Mouse (Mus musculus): ENCODE data around the gene Uba2. TPM values are rescaled to one million over a fixed set of nuclear protein-coding genes. Genes with fewer than 3 reads are reported as not detected.
A peak's percentile ranks its signal among the peaks of the same experiment; 100 is the strongest.

Gene Uba2
- polyA plus RNA-seq, 1 experiment from 2014 or later = 187 TPM

DNA sequence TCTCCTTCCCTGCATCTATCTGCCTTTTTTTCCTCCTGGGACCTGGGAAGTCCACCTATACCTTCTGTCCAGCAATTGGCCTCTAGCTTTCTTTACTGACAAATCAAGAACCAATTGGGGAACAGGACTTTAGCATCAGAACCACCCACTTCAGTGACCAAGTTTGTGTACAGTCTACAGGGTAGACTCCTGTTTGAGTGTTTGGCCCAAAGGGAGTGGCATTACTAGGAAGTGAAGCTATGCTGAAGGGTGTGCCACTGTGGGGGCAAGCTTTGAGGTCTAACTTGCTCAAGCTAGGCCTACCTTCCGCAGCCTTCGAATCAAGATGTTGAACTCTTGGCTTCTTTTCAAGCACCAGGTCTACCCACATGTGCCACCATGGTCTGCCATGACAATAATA lies 31.4 kb upstream of the Uba2 start:
- 95% methylated on average over 2 of the region's 2 CpGs for WGBS
- Histone ChIP-seq H3K4me3 (ENCODE audit: low read depth, low read length) (no peak overlapping the region), H3K4me2 (ENCODE audit: low read length) (no peak overlapping the region), H3K27me3 (replicated peaks; ENCODE audit: control insufficient read depth, insufficient read depth, low read length) (no peaks in the 10 kb centered on the region), H3K9ac (ENCODE audit: low read length) (no peak overlapping the region), H3K9me3 (ENCODE audit: control insufficient read depth, low read length) (no peaks in the 10 kb centered on the region), H3K36me3 (ENCODE audit: control insufficient read depth, insufficient read depth, low read length) (peaks cover 53% of the 10 kb centered on the region), H3K27ac (ENCODE audit: low read depth) (no peak overlapping the region), H3K4me1 (replicated peaks; ENCODE audit: control insufficient read depth, insufficient read depth, low read length) (no peaks in the 10 kb centered on the region)
- no peak for DNase-seq (ENCODE audit: low spot score)
- no peak for ATAC-seq (replicated peaks; ENCODE audit: low FRiP score, low TSS enrichment, low read depth)

DNA sequence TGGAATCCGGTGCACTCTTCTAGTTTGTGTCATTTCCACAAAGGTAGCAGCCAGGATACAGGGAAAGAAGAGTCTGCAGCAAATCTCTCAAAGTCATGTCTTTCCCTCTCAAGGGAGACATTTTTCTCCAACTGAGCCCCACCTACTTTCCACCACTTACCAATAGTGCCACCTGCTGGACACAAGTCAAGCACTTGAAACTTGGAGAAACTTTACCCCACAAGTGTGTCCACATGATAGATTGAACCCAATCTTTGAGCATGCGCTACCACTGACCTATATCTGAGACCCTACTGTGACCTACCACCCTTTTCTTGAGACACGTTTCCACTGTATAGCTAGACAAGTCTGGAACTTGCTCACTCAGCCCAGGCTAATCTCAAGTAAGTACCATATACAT lies 28.9 kb upstream of the Uba2 start:
- peaks cover 36% of the 10 kb centered on the region for H3K36me3 ChIP-seq (ENCODE audit: control insufficient read depth, insufficient read depth, low read length)
- H3K4me3 ChIP-seq (ENCODE audit: low read depth, low read length) = no peak overlapping the region
- no peaks in the 10 kb centered on the region; the same call in 1 of the 2 replicates for H3K4me1 ChIP-seq (replicated peaks; ENCODE audit: control insufficient read depth, insufficient read depth, low read length)
- H3K9me3 ChIP-seq (ENCODE audit: control insufficient read depth, low read length) = no peaks in the 10 kb centered on the region
- ATAC-seq (replicated peaks; ENCODE audit: low FRiP score, low TSS enrichment, low read depth) (no peak), DNase-seq (ENCODE audit: low spot score) (no peak)
- no peaks in the 10 kb centered on the region for H3K27me3 ChIP-seq (replicated peaks; ENCODE audit: control insufficient read depth, insufficient read depth, low read length)
- WGBS = 43% methylated on average over 3 of the region's 3 CpGs
- H3K9ac ChIP-seq (ENCODE audit: low read length) = no peak overlapping the region
- H3K4me2 ChIP-seq (ENCODE audit: low read length) = no peak overlapping the region
- no peak overlapping the region for H3K27ac ChIP-seq (ENCODE audit: low read depth)

DNA sequence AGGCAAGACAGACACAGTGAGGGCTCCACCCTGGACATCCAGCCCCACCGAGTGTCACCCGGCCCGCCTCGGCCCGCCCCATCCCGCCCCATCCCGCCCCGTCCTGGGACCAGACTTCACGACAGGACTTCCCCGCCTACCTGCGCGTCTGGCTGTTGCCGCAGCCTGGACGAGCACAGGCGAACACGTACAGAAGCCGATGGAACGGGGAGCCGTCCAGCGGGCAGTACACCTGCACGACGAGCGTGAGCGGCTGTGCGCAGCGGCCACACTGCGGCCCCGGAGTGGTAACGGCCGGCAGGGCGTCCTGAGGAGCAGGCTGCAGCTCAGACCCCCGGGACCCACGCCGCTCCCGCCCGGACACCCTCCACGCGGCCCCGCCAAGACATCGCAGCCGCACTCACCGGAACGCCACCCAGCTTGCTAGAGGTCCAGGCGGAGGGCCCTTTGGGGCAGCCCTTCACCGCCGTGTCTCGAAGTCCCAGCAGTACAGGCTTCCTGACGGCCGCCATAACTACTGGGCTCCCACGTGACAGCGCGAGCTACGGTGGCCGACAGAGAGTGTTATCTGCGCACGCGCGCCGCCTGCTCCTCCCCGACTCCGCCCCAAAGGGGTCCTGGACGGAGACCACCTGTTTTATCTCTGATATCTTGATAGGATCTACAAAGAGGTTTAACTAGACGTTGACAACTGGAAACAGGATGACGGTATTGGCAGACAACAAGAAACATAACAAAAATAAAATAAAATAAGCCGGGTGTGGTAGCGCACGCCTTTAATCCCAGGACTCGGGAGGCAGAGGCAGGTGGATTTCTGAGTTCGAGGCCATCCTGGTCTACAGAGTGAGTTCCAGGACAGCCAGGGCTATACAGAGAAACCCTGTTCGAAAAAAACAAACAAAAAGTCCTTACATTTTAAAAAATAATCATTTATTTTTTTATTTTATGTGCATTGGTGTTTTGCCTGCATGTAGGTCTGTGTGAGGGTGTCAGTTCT lies 27.0 kb upstream of the Uba2 start, which contains the start of gene Pdcd2l:
Pdcd2l (minus strand) TSS at position 530 of the 997 bp plus-strand sequence.
- Histone ChIP-seq H3K27ac (ENCODE audit: low read depth) (peak within 1 kb of the TSS; percentile 62; the same call in 1 of the 2 replicates), H3K4me2 (ENCODE audit: low read length) (peak within 1 kb of the TSS; percentile 84), H3K9ac (ENCODE audit: low read length) (peak within 1 kb of the TSS; percentile 91), H3K27me3 (replicated peaks; ENCODE audit: control insufficient read depth, insufficient read depth, low read length) (no peaks in the 10 kb centered on the region), H3K4me3 (ENCODE audit: low read depth, low read length) (peak within 1 kb of the TSS; percentile 97), H3K4me1 (replicated peaks; ENCODE audit: control insufficient read depth, insufficient read depth, low read length) (no peaks in the 10 kb centered on the region; the same call in 1 of the 2 replicates), H3K9me3 (ENCODE audit: control insufficient read depth, low read length) (no peaks in the 10 kb centered on the region), H3K36me3 (ENCODE audit: control insufficient read depth, insufficient read depth, low read length) (peaks cover 32% of the 10 kb centered on the region)
- 3% methylated on average over 67 of the region's 70 CpGs for WGBS
- peak; percentile 94 for ATAC-seq (replicated peaks; ENCODE audit: low FRiP score, low TSS enrichment, low read depth)
- peak; percentile 95 for DNase-seq (ENCODE audit: low spot score)

DNA sequence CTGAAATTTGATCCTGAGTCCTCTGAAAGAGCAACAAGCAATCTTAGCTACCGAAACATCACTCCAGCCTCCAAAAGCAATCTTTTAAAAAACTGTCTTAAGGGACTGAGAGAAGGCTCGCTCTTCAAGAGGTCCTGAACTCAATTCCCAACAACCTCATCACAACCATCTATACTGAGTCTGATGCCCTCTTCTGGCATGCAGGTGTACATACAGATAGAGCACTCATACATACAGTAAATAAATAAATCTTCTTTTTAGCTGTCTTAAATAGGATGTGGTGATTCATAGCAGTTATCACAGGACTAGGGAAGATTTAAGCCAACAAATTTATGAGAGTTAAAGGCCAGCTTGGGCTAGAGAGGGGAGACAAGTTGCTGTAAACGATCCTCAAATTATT lies 26.2 kb upstream of the Uba2 start:
- ATAC-seq (replicated peaks; ENCODE audit: low FRiP score, low TSS enrichment, low read depth) (no peak), DNase-seq (ENCODE audit: low spot score) (no peak)
- Histone ChIP-seq H3K27me3 (replicated peaks; ENCODE audit: control insufficient read depth, insufficient read depth, low read length) (no peaks in the 10 kb centered on the region), H3K4me1 (replicated peaks; ENCODE audit: control insufficient read depth, insufficient read depth, low read length) (no peaks in the 10 kb centered on the region; the same call in 1 of the 2 replicates), H3K36me3 (ENCODE audit: control insufficient read depth, insufficient read depth, low read length) (peaks cover 24% of the 10 kb centered on the region), H3K9me3 (ENCODE audit: control insufficient read depth, low read length) (no peaks in the 10 kb centered on the region), H3K4me3 (ENCODE audit: low read depth, low read length) (peak overlapping the region; percentile 97), H3K9ac (ENCODE audit: low read length) (peak overlapping the region; percentile 91), H3K4me2 (ENCODE audit: low read length) (peak overlapping the region; percentile 84), H3K27ac (ENCODE audit: low read depth) (no peak overlapping the region)
- 52% methylated on average over 3 of the region's 3 CpGs for WGBS

DNA sequence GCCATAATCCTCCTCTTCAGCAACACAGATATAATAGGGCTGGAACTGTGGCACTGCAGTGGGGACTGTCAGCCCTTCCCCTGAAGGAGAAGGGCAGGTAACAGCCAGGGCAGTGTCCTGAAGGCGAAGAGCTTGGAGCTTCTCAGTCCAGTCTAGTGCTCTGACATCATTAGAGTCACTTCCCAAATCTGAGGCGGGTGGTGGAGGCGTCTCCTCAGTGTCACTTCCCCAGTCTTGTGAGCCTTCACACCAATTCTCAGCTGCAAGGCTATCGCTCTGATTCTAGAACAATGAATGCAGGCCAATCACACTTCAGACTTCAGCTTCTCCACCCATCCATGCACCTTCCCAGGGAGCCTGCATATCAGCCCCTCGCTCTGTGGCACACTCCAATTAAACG lies 23.4 kb upstream of the Uba2 start:
- Histone ChIP-seq H3K9ac (ENCODE audit: low read length) (no peak overlapping the region), H3K27ac (ENCODE audit: low read depth) (no peak overlapping the region), H3K9me3 (ENCODE audit: control insufficient read depth, low read length) (no peaks in the 10 kb centered on the region), H3K27me3 (replicated peaks; ENCODE audit: control insufficient read depth, insufficient read depth, low read length) (no peaks in the 10 kb centered on the region), H3K4me1 (replicated peaks; ENCODE audit: control insufficient read depth, insufficient read depth, low read length) (no peaks in the 10 kb centered on the region; the same call in 1 of the 2 replicates), H3K4me3 (ENCODE audit: low read depth, low read length) (no peak overlapping the region), H3K36me3 (ENCODE audit: control insufficient read depth, insufficient read depth, low read length) (peaks cover 43% of the 10 kb centered on the region), H3K4me2 (ENCODE audit: low read length) (no peak overlapping the region)
- 93% methylated on average over 6 of the region's 6 CpGs for WGBS
- no peak for DNase-seq (ENCODE audit: low spot score)
- no peak for ATAC-seq (replicated peaks; ENCODE audit: low FRiP score, low TSS enrichment, low read depth)

DNA sequence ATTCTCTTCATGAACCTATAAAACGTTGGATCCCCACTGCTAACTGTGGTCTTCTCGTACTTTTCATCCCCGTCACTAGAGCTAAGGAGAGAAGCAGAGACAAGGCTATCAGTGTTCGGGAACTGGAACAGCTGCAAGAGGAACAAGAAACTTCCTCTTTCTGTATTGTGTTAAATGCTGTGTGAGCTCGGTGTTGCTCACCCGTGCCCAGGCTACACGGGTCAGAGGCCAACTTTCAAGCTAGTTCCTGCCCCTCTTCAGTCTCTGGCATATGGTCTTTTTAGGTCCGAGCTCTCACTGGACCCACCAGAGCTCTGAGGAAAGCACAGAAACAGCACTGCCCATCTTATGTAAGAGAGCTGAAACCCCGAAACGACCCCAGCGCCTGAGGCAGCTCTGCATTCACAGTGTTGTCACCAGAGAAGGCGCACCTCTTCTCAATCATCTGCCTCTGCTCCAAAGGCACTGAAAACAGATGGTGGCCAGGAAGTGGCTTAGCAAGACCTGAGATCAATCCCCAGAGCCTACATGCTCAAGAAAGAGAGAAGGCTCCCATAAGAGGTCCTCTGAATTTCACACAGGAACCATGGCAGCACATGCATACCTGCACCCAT lies 20.1 kb upstream of the Uba2 start:
- DNase-seq (ENCODE audit: low spot score) = no peak
- no peak overlapping the region for H3K4me2 ChIP-seq (ENCODE audit: low read length)
- no peaks in the 10 kb centered on the region for H3K4me1 ChIP-seq (replicated peaks; ENCODE audit: control insufficient read depth, insufficient read depth, low read length)
- H3K9me3 ChIP-seq (ENCODE audit: control insufficient read depth, low read length) = no peaks in the 10 kb centered on the region
- ATAC-seq (replicated peaks; ENCODE audit: low FRiP score, low TSS enrichment, low read depth) = no peak
- peaks cover 72% of the 10 kb centered on the region for H3K36me3 ChIP-seq (ENCODE audit: control insufficient read depth, insufficient read depth, low read length)
- H3K4me3 ChIP-seq (ENCODE audit: low read depth, low read length) = no peak overlapping the region
- 87% methylated on average over 12 of the region's 12 CpGs for WGBS
- no peaks in the 10 kb centered on the region for H3K27me3 ChIP-seq (replicated peaks; ENCODE audit: control insufficient read depth, insufficient read depth, low read length)
- H3K27ac ChIP-seq (ENCODE audit: low read depth) = no peak overlapping the region
- no peak overlapping the region for H3K9ac ChIP-seq (ENCODE audit: low read length)

DNA sequence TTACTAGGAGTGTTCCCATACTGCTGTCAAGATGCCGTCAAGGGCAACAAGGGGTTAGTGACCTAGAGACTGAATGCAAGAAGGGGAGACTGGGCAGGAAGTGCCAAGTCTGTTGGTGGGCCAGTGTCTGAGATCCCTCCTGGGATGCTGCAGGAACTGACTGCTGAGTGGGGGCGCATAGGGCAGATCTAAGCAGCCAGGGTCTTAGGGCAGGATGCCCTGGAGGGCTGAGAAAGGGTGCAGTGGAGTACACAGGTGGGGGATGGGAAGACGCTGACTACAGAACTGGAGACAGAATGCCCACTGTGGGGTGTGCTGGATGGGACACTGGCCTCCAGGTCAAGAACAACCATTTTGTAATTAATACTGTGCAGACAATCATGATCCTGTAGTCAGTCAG lies 14.4 kb upstream of the Uba2 start:
- H3K9ac ChIP-seq (ENCODE audit: low read length) = no peak overlapping the region
- no peaks in the 10 kb centered on the region for H3K9me3 ChIP-seq (ENCODE audit: control insufficient read depth, low read length)
- ATAC-seq (replicated peaks; ENCODE audit: low FRiP score, low TSS enrichment, low read depth) (no peak), DNase-seq (ENCODE audit: low spot score) (no peak)
- H3K27me3 ChIP-seq (replicated peaks; ENCODE audit: control insufficient read depth, insufficient read depth, low read length) = no peaks in the 10 kb centered on the region
- peaks cover 48% of the 10 kb centered on the region for H3K36me3 ChIP-seq (ENCODE audit: control insufficient read depth, insufficient read depth, low read length)
- no peak overlapping the region for H3K27ac ChIP-seq (ENCODE audit: low read depth)
- H3K4me1 ChIP-seq (replicated peaks; ENCODE audit: control insufficient read depth, insufficient read depth, low read length) = no peaks in the 10 kb centered on the region
- no peak overlapping the region for H3K4me3 ChIP-seq (ENCODE audit: low read depth, low read length)
- WGBS = 88% methylated on average over 3 of the region's 3 CpGs
- H3K4me2 ChIP-seq (ENCODE audit: low read length) = no peak overlapping the region

DNA sequence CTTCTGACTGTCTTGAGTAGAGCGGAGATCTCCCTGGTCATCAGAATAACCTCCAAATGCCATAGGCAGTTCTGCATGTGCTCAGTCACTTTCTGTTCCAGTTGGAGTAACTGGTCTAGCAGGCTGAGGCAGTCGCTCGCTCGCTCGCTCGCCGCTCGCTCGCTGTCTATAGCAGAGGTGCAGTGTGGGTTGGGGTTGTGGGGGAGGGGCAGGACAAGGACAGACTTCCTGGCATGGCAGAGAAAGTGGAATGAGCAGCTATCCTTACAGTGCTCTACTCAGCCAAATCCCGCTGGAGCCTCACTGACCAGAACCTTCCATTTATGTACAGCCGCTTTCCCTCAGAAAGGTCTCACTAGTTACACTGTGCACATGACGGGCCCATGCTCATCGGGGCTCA lies 14.0 kb upstream of the Uba2 start:
- Histone ChIP-seq H3K4me3 (ENCODE audit: low read depth, low read length) (no peak overlapping the region), H3K9ac (ENCODE audit: low read length) (no peak overlapping the region), H3K4me2 (ENCODE audit: low read length) (no peak overlapping the region), H3K9me3 (ENCODE audit: control insufficient read depth, low read length) (no peaks in the 10 kb centered on the region), H3K27ac (ENCODE audit: low read depth) (no peak overlapping the region), H3K36me3 (ENCODE audit: control insufficient read depth, insufficient read depth, low read length) (peaks cover 44% of the 10 kb centered on the region), H3K4me1 (replicated peaks; ENCODE audit: control insufficient read depth, insufficient read depth, low read length) (no peaks in the 10 kb centered on the region), H3K27me3 (replicated peaks; ENCODE audit: control insufficient read depth, insufficient read depth, low read length) (no peaks in the 10 kb centered on the region)
- ATAC-seq (replicated peaks; ENCODE audit: low FRiP score, low TSS enrichment, low read depth) (no peak), DNase-seq (ENCODE audit: low spot score) (no peak)
- WGBS = 94% methylated on average over 13 of the region's 13 CpGs
